Mouse (Mus musculus): Measurements from ENCODE around the gene Fam131b.

DNA sequence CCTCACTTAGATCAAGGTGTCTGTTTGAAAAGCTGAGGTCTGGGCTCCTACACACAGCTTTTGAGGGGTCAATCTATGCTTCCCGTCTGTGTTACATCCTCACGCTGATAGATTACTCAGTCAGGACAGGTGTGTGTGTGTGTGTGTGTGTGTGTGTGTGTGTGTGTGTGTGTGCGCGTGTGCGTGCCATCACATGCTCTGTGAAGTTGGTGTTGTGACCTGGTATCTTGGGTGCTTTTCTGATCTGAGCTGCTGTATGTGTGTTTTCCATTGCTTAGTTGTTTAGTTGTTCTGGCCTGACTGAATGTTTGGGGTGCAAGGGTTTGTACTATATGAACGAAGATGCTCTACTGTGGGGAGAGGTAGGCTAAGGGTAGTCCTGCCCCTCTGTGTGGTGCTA, 30.9 kb upstream of the Fam131b start:
- no peak for TF ChIP-seq CHD2 (IDR thresholded peaks at IDR 0.05; ENCODE audit: low read depth, low read length)
- no peak for TF ChIP-seq ZC3H11A (IDR thresholded peaks at IDR 0.05; ENCODE audit: borderline replicate concordance, low read depth, low read length)
- no peak for TF ChIP-seq MAFK (IDR thresholded peaks at IDR 0.05; ENCODE audit: insufficient read depth, low read depth, low read length)
- no peak for TF ChIP-seq ZNF384 (IDR thresholded peaks at IDR 0.05; ENCODE audit: low read depth, low read length)
